Mouse (Mus musculus) ES-E14 (cell line): ENCODE data around the gene Prl. TPM values are rescaled to one million over a fixed set of nuclear protein-coding genes. Genes with fewer than 3 reads are reported as not detected.

Experiments used
- DNase-seq: peaks from one replicate; pipeline ENCODE4 v3.0.0-alpha.2; 2013; ENCODE audit warnings: low read depth, low spot score
- H3K27ac ChIP-seq: 2 replicates; pipeline ENCODE4 v1.5.1; 2012; ENCODE audit warnings: low read depth, mild to moderate bottlenecking, low read length, moderate library complexity, mixed read lengths; ENCODE audit not compliant: poor library complexity, insufficient read depth, severe bottlenecking
- H3K36me3 ChIP-seq: 2 replicates; pipeline ENCODE4 v1.6.1; 2012; ENCODE audit warnings: mild to moderate bottlenecking, low read length, moderate library complexity, mixed read lengths; ENCODE audit not compliant: control insufficient read depth, poor library complexity, insufficient read depth, severe bottlenecking
- H3K4me1 ChIP-seq, 2 experiments: fragments of 150-350 bp in 1 of 2; sonication (generic) in 1 of 2; 2 replicates each; pipeline ENCODE4 v1.6.1; 2012; ENCODE audit warnings: low read length in 2 of 2, mild to moderate bottlenecking in 1 of 2, mixed read lengths in 1 of 2; ENCODE audit not compliant: control insufficient read depth in 2 of 2, insufficient read depth in 2 of 2, poor library complexity in 1 of 2
- H3K4me3 ChIP-seq, 2 experiments: fragments of 150-350 bp in 1 of 2; sonication (generic) in 1 of 2; 2 replicates each; pipeline ENCODE4 v1.5.1; 2012; ENCODE audit warnings: low read length in 2 of 2, low read depth in 1 of 2, mild to moderate bottlenecking in 1 of 2, mixed read lengths in 1 of 2; ENCODE audit not compliant: insufficient read depth in 1 of 2, poor library complexity in 1 of 2, severe bottlenecking in 1 of 2
- H3K9ac ChIP-seq: 2 replicates; pipeline ENCODE4 v1.6.1; 2012; ENCODE audit warnings: low read depth, mild to moderate bottlenecking, low read length, mixed read lengths; ENCODE audit not compliant: poor library complexity, insufficient read depth, severe bottlenecking
- H3K9me3 ChIP-seq: fragments of 150-350 bp; sonication (generic); 2 replicates; pipeline ENCODE4 v1.6.1; 2012; ENCODE audit warnings: low read depth, mild to moderate bottlenecking, low read length; ENCODE audit not compliant: control insufficient read depth, insufficient read depth
- CHD2 ChIP-seq: IDR thresholded peaks from 2 replicates; pipeline ENCODE4 v1.6.1; 2014; ENCODE audit warnings: mild to moderate bottlenecking, low read depth, low read length, inconsistent platforms
- HCFC1 ChIP-seq: IDR thresholded peaks from 2 replicates; pipeline ENCODE4 v1.6.1; 2012; ENCODE audit warnings: low read length, inconsistent platforms, borderline replicate concordance; ENCODE audit not compliant: insufficient read depth
- MAFK ChIP-seq: IDR thresholded peaks from 2 replicates; pipeline ENCODE4 v1.6.1; 2014; ENCODE audit warnings: mild to moderate bottlenecking, low read depth, low read length, inconsistent platforms; ENCODE audit not compliant: insufficient read depth
- ZC3H11A ChIP-seq: IDR thresholded peaks from 2 replicates; pipeline ENCODE4 v1.6.1; 2012; ENCODE audit warnings: low read depth, mild to moderate bottlenecking, inconsistent platforms, low read length, borderline replicate concordance
- ZNF384 ChIP-seq: IDR thresholded peaks from 2 replicates; pipeline ENCODE4 v1.6.1; 2012; ENCODE audit warnings: low read depth, low read length, inconsistent platforms
- in situ Hi-C, 2 experiments: fragments of 600-800 bp; cut with MboI; formaldehyde crosslinking; loops; one replicate each; pipeline ENCODE4 v1.15.1; 2025; ENCODE audit warnings: low sequenced_read_pairs in 2 of 2, inconsistent platforms in 1 of 2; ENCODE audit not compliant: unreplicated experiment in 2 of 2
- total RNA-seq: library from RNA; depleted of rRNA; stranded (reverse); fragments of 300-350 nt; gene quantifications from 2 replicates; pipeline ENCODE4 v1.2.3, GENCODE M21; 2012; rRNA removed

Prl gene
- total RNA-seq = not detected in 2 replicates

DNA sequence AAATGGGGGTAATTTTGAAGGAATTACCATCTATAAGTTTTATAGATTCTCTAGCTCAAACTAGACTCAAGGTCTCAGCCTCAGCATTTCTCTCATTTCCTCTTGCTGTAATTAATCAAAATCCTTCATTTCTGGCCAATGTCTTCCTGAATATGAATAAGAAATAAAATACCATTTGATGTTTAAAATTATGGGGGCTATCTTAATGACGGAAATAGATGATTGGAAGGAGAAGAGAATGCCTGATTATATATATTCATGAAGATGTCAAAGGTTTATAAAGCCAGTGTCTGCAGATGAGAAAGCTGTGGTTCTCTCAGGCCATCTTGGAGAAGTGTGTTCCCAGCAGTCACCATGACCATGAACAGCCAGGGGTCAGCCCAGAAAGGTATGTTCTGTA lies at the start of gene Prl:
TSS of gene Prl (plus strand) at position 301 of the 400 bp plus-strand sequence.
- Histone ChIP-seq H3K27ac (no peak within 1 kb of the TSS), H3K36me3 (no peaks in the 10 kb centered on the region), H3K9ac (no peak within 1 kb of the TSS), H3K4me1 (no peaks in the 10 kb centered on the region), H3K9me3 (no peaks in the 10 kb centered on the region), H3K4me3 (no peak within 1 kb of the TSS)
- DNase-seq = no peak
- in situ Hi-C loops = no loop called here
- TF ChIP-seq CHD2 (no peak), ZC3H11A (no peak), MAFK (no peak), HCFC1 (no peak), ZNF384 (no peak)

DNA sequence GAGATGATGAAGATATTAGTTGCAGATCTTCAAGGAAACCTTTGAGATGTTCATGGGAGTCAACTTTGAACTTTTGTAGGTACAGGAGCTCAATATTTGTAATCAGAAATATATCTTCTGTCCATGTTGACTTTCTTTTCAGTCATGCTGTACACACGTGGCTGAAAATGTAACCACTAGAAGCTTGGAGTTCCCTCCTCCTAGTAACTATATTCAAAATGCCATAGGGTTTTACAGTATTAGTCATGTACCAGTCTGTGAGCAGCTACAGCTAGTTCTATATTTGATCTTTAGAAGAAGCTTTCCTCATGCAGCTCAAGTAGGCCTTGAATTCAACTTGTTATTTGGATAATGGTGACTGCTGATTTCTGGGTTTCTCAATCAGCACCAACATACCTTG lies 30.8 kb upstream of the Prl start:
- no peak overlapping the region for H3K9ac ChIP-seq
- no peak for TF ChIP-seq HCFC1
- no peak for TF ChIP-seq MAFK
- no peak for TF ChIP-seq ZC3H11A
- no peak for TF ChIP-seq CHD2
- no peak for TF ChIP-seq ZNF384

DNA sequence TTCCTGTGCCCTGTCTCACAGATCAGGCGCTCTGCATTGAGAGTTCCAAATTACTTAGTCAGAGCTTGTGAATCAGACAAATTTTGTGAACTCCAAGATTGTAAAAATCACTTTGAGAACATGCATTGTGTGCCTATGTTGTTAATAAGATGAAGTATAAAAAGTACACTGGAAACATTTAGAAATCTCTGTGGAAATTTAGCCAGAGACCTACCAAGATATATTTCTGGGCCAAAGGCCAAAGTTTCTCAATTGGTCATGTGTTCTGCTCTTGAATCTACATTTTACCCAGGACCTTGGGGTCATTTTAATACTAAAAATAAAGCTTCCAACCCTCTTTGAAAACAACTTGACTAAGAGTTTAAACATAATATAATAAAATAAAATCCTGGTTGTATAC lies 30.0 kb upstream of the Prl start:
- Histone ChIP-seq H3K4me1 (no peaks in the 10 kb centered on the region), H3K9ac (no peak overlapping the region), H3K27ac (no peak overlapping the region), H3K9me3 (no peaks in the 10 kb centered on the region), H3K36me3 (no peaks in the 10 kb centered on the region), H3K4me3 (no peak overlapping the region)
- TF ChIP-seq CHD2 = no peak
- no peak for DNase-seq
- in situ Hi-C loops = no loop called here

More for the DNA sequence above, 30.8 kb upstream of the Prl start:
- H3K9me3 ChIP-seq = no peaks in the 10 kb centered on the region
- no peak overlapping the region for H3K4me3 ChIP-seq
- no peak for DNase-seq
- in situ Hi-C loops = no loop called here
- H3K36me3 ChIP-seq = no peaks in the 10 kb centered on the region
- no peaks in the 10 kb centered on the region for H3K4me1 ChIP-seq
- no peak overlapping the region for H3K27ac ChIP-seq

DNA sequence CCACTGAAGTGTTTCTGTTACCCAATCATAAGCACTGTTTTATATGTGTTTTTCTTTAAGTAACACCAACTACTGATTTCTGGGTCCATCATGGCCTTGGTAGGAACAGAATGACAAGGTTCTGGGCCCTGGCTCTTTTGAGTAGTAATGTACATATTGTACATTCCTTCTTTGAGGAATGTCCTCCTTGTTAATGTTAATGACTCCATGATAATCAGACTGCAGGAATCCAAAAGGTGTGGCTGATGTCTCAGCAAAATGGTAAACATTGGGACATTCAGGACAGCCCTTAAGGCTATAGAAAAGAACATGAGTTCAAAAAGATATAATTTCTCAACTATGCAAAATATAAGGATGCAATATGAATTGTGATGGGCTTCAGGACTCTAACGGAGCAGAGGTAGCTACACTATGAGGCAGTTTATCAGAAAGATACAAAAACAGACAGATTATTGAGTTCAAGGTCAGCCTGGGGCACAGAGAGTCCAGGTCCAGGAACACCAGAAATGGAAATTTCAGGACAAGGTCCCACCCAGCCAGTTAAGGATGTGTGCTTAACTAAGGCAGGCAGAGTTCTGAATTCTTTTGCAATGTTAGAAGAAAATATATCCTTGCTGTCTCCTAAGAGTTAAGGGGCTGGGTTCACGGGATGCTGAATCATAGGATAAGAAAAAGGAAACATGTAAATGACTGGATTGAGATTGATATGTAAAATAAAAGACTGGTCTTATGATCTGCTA lies 28.7 kb upstream of the Prl start:
- no peak overlapping the region for H3K9ac ChIP-seq
- H3K9me3 ChIP-seq = no peaks in the 10 kb centered on the region
- peak; percentile 6 for DNase-seq
- H3K36me3 ChIP-seq = no peaks in the 10 kb centered on the region
- no peak overlapping the region for H3K4me3 ChIP-seq
- in situ Hi-C loops = no loop called here
- H3K4me1 ChIP-seq = no peaks in the 10 kb centered on the region
- TF ChIP-seq ZC3H11A (no peak), MAFK (no peak), ZNF384 (no peak), HCFC1 (no peak), CHD2 (no peak)
- H3K27ac ChIP-seq = no peak overlapping the region
